Mouse (Mus musculus): ENCODE measurements around the gene Mta3. TPM values are rescaled to one million over a fixed set of nuclear protein-coding genes. Genes with fewer than 3 reads are reported as not detected.
"Not testable (repeated sequence)": the region's sequence is repeated elsewhere in the genome, so short reads cannot be mapped to it uniquely, and the experiment has no call there.

The Mta3 gene
- total and polyA plus RNA-seq, 2 experiments from 2014 or later: 35.7 to 38.9 TPM

GRCm38 (mm10) chr17:83850458-83850857 is 144.5 kb downstream of the Mta3 start:
- H3K9ac ChIP-seq: no peak overlapping the region
- H3K4me3 ChIP-seq (ENCODE audit: low read depth, low read length): no peak overlapping the region
- H3K36me3 ChIP-seq (ENCODE audit: insufficient read depth): no peaks in the 10 kb centered on the region; the same call in 1 of the 2 replicates
- no peak overlapping the region for H3K4me2 ChIP-seq (ENCODE audit: low read depth)
- H3K4me1 ChIP-seq (ENCODE audit: insufficient read depth): 0 out of 2 replicates have a peak, but pooled peaks cover 7% of the 10 kb centered on the region
- peak; percentile 54 for ATAC-seq
- peak; percentile 97 for TF ChIP-seq CTCF (IDR thresholded peaks at IDR 0.05; ENCODE audit: low read depth)
- peak; percentile 92 for DNase-seq
- H3K27me3 ChIP-seq (ENCODE audit: insufficient read depth, low read length): no peaks in the 10 kb centered on the region
- 12% methylated on average over 9 of the region's 9 CpGs for WGBS
- H3K9me3 ChIP-seq (ENCODE audit: low read length): no peaks in the 10 kb centered on the region
- no peak overlapping the region for H3K27ac ChIP-seq (ENCODE audit: low read depth, low read length)

- no peak for TF ChIP-seq CTCF (IDR thresholded peaks at IDR 0.05; ENCODE audit: low read depth)
- ATAC-seq (no peak), DNase-seq (no peak)
- Histone ChIP-seq H3K27ac (ENCODE audit: low read depth, low read length) (no peak overlapping the region), H3K4me2 (ENCODE audit: low read depth) (no peak overlapping the region), H3K27me3 (ENCODE audit: insufficient read depth, low read length) (no peaks in the 10 kb centered on the region), H3K4me1 (ENCODE audit: insufficient read depth) (0 out of 2 replicates have a peak, but pooled peaks cover 7% of the 10 kb centered on the region), H3K9me3 (ENCODE audit: low read length) (no peaks in the 10 kb centered on the region), H3K4me3 (ENCODE audit: low read depth, low read length) (no peak overlapping the region), H3K9ac (no peak overlapping the region), H3K36me3 (ENCODE audit: insufficient read depth) (no peaks in the 10 kb centered on the region; the same call in 1 of the 2 replicates)
- WGBS: 84% methylated on average over 5 of the region's 5 CpGs
Observed at GRCm38 (mm10) chr17:83850864-83851263, 144.9 kb downstream of the Mta3 start.

- DNase-seq (no peak), ATAC-seq (no peak)
- Histone ChIP-seq H3K4me1 (ENCODE audit: insufficient read depth) (0 out of 2 replicates have a peak, but pooled peaks cover 6% of the 10 kb centered on the region), H3K9me3 (ENCODE audit: low read length) (no peaks in the 10 kb centered on the region), H3K4me2 (ENCODE audit: low read depth) (no peak overlapping the region), H3K27ac (ENCODE audit: low read depth, low read length) (no peak overlapping the region), H3K9ac (no peak overlapping the region), H3K27me3 (ENCODE audit: insufficient read depth, low read length) (no peaks in the 10 kb centered on the region), H3K4me3 (ENCODE audit: low read depth, low read length) (no peak overlapping the region), H3K36me3 (ENCODE audit: insufficient read depth) (no peaks in the 10 kb centered on the region; the same call in 1 of the 2 replicates)
- TF ChIP-seq CTCF (IDR thresholded peaks at IDR 0.05; ENCODE audit: low read depth): 0 out of 2 replicates have a peak, but pooled peaks have one; percentile 14
- WGBS: 45% methylated on average over 3 of the region's 3 CpGs
Observed at GRCm38 (mm10) chr17:83853831-83854230, 147.9 kb downstream of the Mta3 start.

GRCm38 (mm10) chr17:83854284-83854918 is 148.4 kb downstream of the Mta3 start:
- H3K36me3 ChIP-seq (ENCODE audit: insufficient read depth): no peaks in the 10 kb centered on the region; the same call in 1 of the 2 replicates
- no peaks in the 10 kb centered on the region for H3K9me3 ChIP-seq (ENCODE audit: low read length)
- no peak overlapping the region for H3K4me2 ChIP-seq (ENCODE audit: low read depth)
- H3K9ac ChIP-seq: no peak overlapping the region
- no peak overlapping the region for H3K27ac ChIP-seq (ENCODE audit: low read depth, low read length)
- H3K4me1 ChIP-seq (ENCODE audit: insufficient read depth): no peaks in the 10 kb centered on the region
- 46% methylated on average over 12 of the region's 12 CpGs for WGBS
- H3K4me3 ChIP-seq (ENCODE audit: low read depth, low read length): no peak overlapping the region
- ATAC-seq (peak; percentile 35; the same call in 1 of the 2 replicates), DNase-seq (no peak)
- no peaks in the 10 kb centered on the region for H3K27me3 ChIP-seq (ENCODE audit: insufficient read depth, low read length)
- no peak for TF ChIP-seq CTCF (IDR thresholded peaks at IDR 0.05; ENCODE audit: low read depth)

GRCm38 (mm10) chr17:83858413-83858812 is 152.4 kb downstream of the Mta3 start:
- no peak overlapping the region for H3K4me2 ChIP-seq (ENCODE audit: low read depth)
- no peaks in the 10 kb centered on the region for H3K4me1 ChIP-seq (ENCODE audit: insufficient read depth)
- TF ChIP-seq CTCF (IDR thresholded peaks at IDR 0.05; ENCODE audit: low read depth): no peak
- H3K27ac ChIP-seq (ENCODE audit: low read depth, low read length): no peak overlapping the region
- no peak for DNase-seq
- H3K36me3 ChIP-seq (ENCODE audit: insufficient read depth): no peaks in the 10 kb centered on the region
- no peak overlapping the region for H3K9ac ChIP-seq
- no peak for ATAC-seq
- 87% methylated on average over 7 of the region's 7 CpGs for WGBS
- no peaks in the 10 kb centered on the region for H3K9me3 ChIP-seq (ENCODE audit: low read length)
- H3K4me3 ChIP-seq (ENCODE audit: low read depth, low read length): no peak overlapping the region
- H3K27me3 ChIP-seq (ENCODE audit: insufficient read depth, low read length): no peaks in the 10 kb centered on the region

- Histone ChIP-seq H3K36me3 (ENCODE audit: insufficient read depth) (no peaks in the 10 kb centered on the region), H3K4me2 (ENCODE audit: low read depth) (no peak overlapping the region), H3K27me3 (ENCODE audit: insufficient read depth, low read length) (no peaks in the 10 kb centered on the region), H3K27ac (ENCODE audit: low read depth, low read length) (no peak overlapping the region), H3K9me3 (ENCODE audit: low read length) (no peaks in the 10 kb centered on the region), H3K9ac (no peak overlapping the region), H3K4me3 (ENCODE audit: low read depth, low read length) (no peak overlapping the region), H3K4me1 (ENCODE audit: insufficient read depth) (no peaks in the 10 kb centered on the region)
- ATAC-seq: no peak
- DNase-seq: no peak
- 71% methylated on average over 4 of the region's 4 CpGs for WGBS
- no peak for TF ChIP-seq CTCF (IDR thresholded peaks at IDR 0.05; ENCODE audit: low read depth)
Observed at GRCm38 (mm10) chr17:83859639-83860038, 153.7 kb downstream of the Mta3 start.

- ATAC-seq (no peak), DNase-seq (no peak)
- Histone ChIP-seq H3K27ac (ENCODE audit: low read depth, low read length) (no peak overlapping the region), H3K9ac (no peak overlapping the region), H3K4me1 (ENCODE audit: insufficient read depth) (no peaks in the 10 kb centered on the region), H3K9me3 (ENCODE audit: low read length) (no peaks in the 10 kb centered on the region), H3K27me3 (ENCODE audit: insufficient read depth, low read length) (no peaks in the 10 kb centered on the region), H3K36me3 (ENCODE audit: insufficient read depth) (no peaks in the 10 kb centered on the region), H3K4me2 (ENCODE audit: low read depth) (no peak overlapping the region), H3K4me3 (ENCODE audit: low read depth, low read length) (no peak overlapping the region)
- 81% methylated on average over 7 of the region's 7 CpGs for WGBS
- no peak for TF ChIP-seq CTCF (IDR thresholded peaks at IDR 0.05; ENCODE audit: low read depth)
Observed at GRCm38 (mm10) chr17:83860224-83860623, 154.3 kb downstream of the Mta3 start.

GRCm38 (mm10) chr17:83860968-83861367 is 155.0 kb downstream of the Mta3 start:
- peak overlapping the region; percentile 61 for H3K4me2 ChIP-seq (ENCODE audit: low read depth)
- 61% methylated on average over 8 of the region's 8 CpGs for WGBS
- not testable (repeated sequence) for H3K27me3 ChIP-seq (ENCODE audit: insufficient read depth, low read length); DNase-seq; H3K27ac ChIP-seq (ENCODE audit: low read depth, low read length); H3K36me3 ChIP-seq (ENCODE audit: insufficient read depth); H3K4me1 ChIP-seq (ENCODE audit: insufficient read depth); H3K9me3 ChIP-seq (ENCODE audit: low read length); ATAC-seq
- peak overlapping the region; percentile 73; the same call in 1 of the 2 replicates for H3K9ac ChIP-seq
- H3K4me3 ChIP-seq (ENCODE audit: low read depth, low read length): peak overlapping the region; percentile 65
